12 mouse cellular contexts compared by ENCODE assay signal in the genomic region with DNA sequence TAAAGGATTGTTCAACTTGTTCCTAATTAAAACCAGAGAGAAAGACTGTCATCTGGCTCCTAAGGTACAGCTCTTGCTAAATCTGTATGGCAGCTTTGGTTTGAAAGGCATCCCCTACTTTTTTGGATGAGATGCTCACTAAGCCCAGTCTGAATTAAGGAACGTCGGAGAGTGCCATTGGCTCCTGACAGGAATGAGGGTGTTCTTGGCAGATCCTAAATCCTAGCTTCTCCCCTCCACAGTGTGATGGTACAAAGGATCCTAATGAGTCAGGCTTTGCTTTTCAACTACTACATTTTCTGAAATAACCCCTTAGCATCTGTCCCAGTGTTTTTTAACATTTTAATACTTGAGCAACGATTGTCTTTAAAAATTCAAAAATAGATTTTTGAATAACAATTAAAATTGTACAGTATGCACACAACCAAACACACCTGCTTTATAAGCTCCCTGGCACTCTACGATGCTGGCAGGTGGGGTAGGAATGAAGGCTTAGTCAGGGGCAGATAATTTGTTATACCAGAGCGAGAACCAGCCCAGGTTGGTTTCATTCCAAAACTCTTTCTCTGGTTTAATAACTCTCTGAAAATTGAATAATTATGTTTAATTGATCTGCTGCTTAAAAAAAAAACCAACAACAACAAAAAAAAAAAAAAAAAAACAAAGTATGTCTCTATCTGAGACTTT.
"Had no signal": no experiment of that assay in that cellular context is flagged by ENCODE, and none has a peak within 500 bp of the region (broad histone marks: within the 10 kb centered on the region; RNA-seq: fewer than 3 reads in every experiment).

No protein-coding gene starts in this region.

- DNase-seq: kidney, adult 18-20 months; kidney, adult 9 months; kidney, postnatal 14 days; kidney, postnatal 4 days; liver, embryonic 13.5 days; lung, adult 2 months; lung, postnatal 14 days; lung, postnatal 4 days; midbrain, embryonic 14.5 days; thymus, postnatal 25 days had no signal

- H3K4me2 ChIP-seq: liver, embryonic 13.5 days; midbrain, embryonic 11.5 days had no signal

- H3K4me1 ChIP-seq: liver, embryonic 13.5 days had no signal

- H3K9ac ChIP-seq: liver, embryonic 13.5 days had no signal

- H3K27ac ChIP-seq: liver, embryonic 13.5 days; stomach, postnatal 0 days had no signal

- H3K9me3 ChIP-seq: liver, embryonic 13.5 days had no signal

- H3K27me3 ChIP-seq: liver, embryonic 13.5 days had no signal

- H3K36me3 ChIP-seq: liver, embryonic 13.5 days had no signal

- H3K4me3 ChIP-seq: liver, embryonic 13.5 days had no signal
